Mouse (Mus musculus) erythroblast, embryonic 14.5 days (primary cell): ENCODE results near the gene Grk3. TPM values are rescaled to one million over a fixed set of nuclear protein-coding genes. Genes with fewer than 3 reads are reported as not detected.

Experiments used
- H3K27me3 ChIP-seq: 2 replicates; pipeline ENCODE4 v1.6.1; 2012; ENCODE audit warnings: inconsistent platforms; ENCODE audit not compliant: control insufficient read depth
- H3K36me3 ChIP-seq: 2 replicates; pipeline ENCODE4 v1.6.1; 2012; ENCODE audit warnings: mild to moderate bottlenecking, inconsistent platforms; ENCODE audit not compliant: control insufficient read depth
- H3K4me1 ChIP-seq: 2 replicates; pipeline ENCODE4 v1.6.1; 2012; ENCODE audit warnings: inconsistent platforms; ENCODE audit not compliant: control insufficient read depth
- H3K4me3 ChIP-seq: replicated peaks from 2 replicates; pipeline ENCODE3; 2012; ENCODE audit warnings: moderate library complexity, mild to moderate bottlenecking, inconsistent platforms
- H3K9me3 ChIP-seq: 2 replicates; pipeline ENCODE4 v1.6.1; 2012; ENCODE audit warnings: low read length, inconsistent platforms, mixed read lengths; ENCODE audit not compliant: control insufficient read depth
- GATA1 ChIP-seq: IDR thresholded peaks from 2 replicates; pipeline ENCODE4 v1.6.1; 2012; ENCODE audit warnings: low read length, inconsistent platforms, mixed read lengths
- TAL1 ChIP-seq: IDR thresholded peaks from 3 replicates; pipeline ENCODE4 v1.6.1; 2012; ENCODE audit warnings: low read length, inconsistent platforms, mixed read lengths
- polyA plus RNA-seq: library from polyadenylated mRNA; stranded (reverse); fragments of >175 nt; gene quantifications from 2 replicates; pipeline ENCODE4 v1.2.3, GENCODE M21; 2012

The Grk3 gene
- polyA plus RNA-seq, 1 experiment: under 0.01 TPM

GRCm38 (mm10) chr5:112981931-112982330 lies 33.7 kb downstream of the Grk3 start:
- H3K4me1 ChIP-seq: no peaks in the 10 kb centered on the region
- TF ChIP-seq GATA1 (no peak), TAL1 (no peak)
- no peak overlapping the region for H3K4me3 ChIP-seq
- no peaks in the 10 kb centered on the region; the same call in 1 of the 2 replicates for H3K36me3 ChIP-seq
- H3K27me3 ChIP-seq: no peaks in the 10 kb centered on the region
- peaks cover 5% of the 10 kb centered on the region for H3K9me3 ChIP-seq

- H3K9me3 ChIP-seq: peaks cover 5% of the 10 kb centered on the region
Measured at GRCm38 (mm10) chr5:112979710-112980109, 35.9 kb downstream of the Grk3 start.

GRCm38 (mm10) chr5:112979195-112979594 lies 36.4 kb downstream of the Grk3 start:
- no peak overlapping the region for H3K4me3 ChIP-seq
- TF ChIP-seq GATA1 (no peak), TAL1 (no peak)
- H3K36me3 ChIP-seq: no peaks in the 10 kb centered on the region; the same call in 1 of the 2 replicates
- no peaks in the 10 kb centered on the region for H3K27me3 ChIP-seq
- H3K4me1 ChIP-seq: no peaks in the 10 kb centered on the region
- H3K9me3 ChIP-seq: peaks cover 5% of the 10 kb centered on the region

More at GRCm38 (mm10) chr5:112979710-112980109, 35.9 kb downstream of the Grk3 start:
- TF ChIP-seq GATA1 (no peak), TAL1 (no peak)
- Histone ChIP-seq H3K27me3 (no peaks in the 10 kb centered on the region), H3K4me1 (no peaks in the 10 kb centered on the region), H3K36me3 (no peaks in the 10 kb centered on the region; the same call in 1 of the 2 replicates), H3K4me3 (no peak overlapping the region)

- TF ChIP-seq TAL1 (no peak), GATA1 (no peak)
- Histone ChIP-seq H3K27me3 (no peaks in the 10 kb centered on the region), H3K4me1 (no peaks in the 10 kb centered on the region), H3K36me3 (no peaks in the 10 kb centered on the region; the same call in 1 of the 2 replicates), H3K4me3 (no peak overlapping the region), H3K9me3 (peaks cover 5% of the 10 kb centered on the region)
Measured at GRCm38 (mm10) chr5:112977089-112977488, 38.5 kb downstream of the Grk3 start.

GRCm38 (mm10) chr5:112973596-112973995 lies 42.0 kb downstream of the Grk3 start:
- Histone ChIP-seq H3K27me3 (no peaks in the 10 kb centered on the region), H3K4me1 (no peaks in the 10 kb centered on the region), H3K4me3 (no peak overlapping the region), H3K9me3 (no peaks in the 10 kb centered on the region; the same call in 1 of the 2 replicates), H3K36me3 (no peaks in the 10 kb centered on the region)
- TF ChIP-seq TAL1 (no peak), GATA1 (no peak)

- Histone ChIP-seq H3K27me3 (no peaks in the 10 kb centered on the region), H3K4me3 (no peak overlapping the region), H3K9me3 (no peaks in the 10 kb centered on the region; the same call in 1 of the 2 replicates), H3K36me3 (no peaks in the 10 kb centered on the region), H3K4me1 (no peaks in the 10 kb centered on the region)
- TF ChIP-seq TAL1 (no peak), GATA1 (no peak)
Measured at GRCm38 (mm10) chr5:112972297-112972696, 43.3 kb downstream of the Grk3 start.

GRCm38 (mm10) chr5:112963495-112963894 lies 52.1 kb downstream of the Grk3 start:
- H3K4me3 ChIP-seq: no peak overlapping the region
- no peak for TF ChIP-seq TAL1
- TF ChIP-seq GATA1: no peak
- no peaks in the 10 kb centered on the region for H3K9me3 ChIP-seq
- no peaks in the 10 kb centered on the region for H3K27me3 ChIP-seq
- H3K4me1 ChIP-seq: no peaks in the 10 kb centered on the region
- no peaks in the 10 kb centered on the region for H3K36me3 ChIP-seq

- H3K4me1 ChIP-seq: no peaks in the 10 kb centered on the region
- H3K27me3 ChIP-seq: no peaks in the 10 kb centered on the region
- no peaks in the 10 kb centered on the region for H3K36me3 ChIP-seq
- H3K9me3 ChIP-seq: no peaks in the 10 kb centered on the region
- TF ChIP-seq TAL1 (no peak), GATA1 (no peak)
- no peak overlapping the region for H3K4me3 ChIP-seq
Measured at GRCm38 (mm10) chr5:112962166-112962565, 53.4 kb downstream of the Grk3 start.

GRCm38 (mm10) chr5:112960911-112961310 lies 54.7 kb downstream of the Grk3 start:
- Histone ChIP-seq H3K9me3 (no peaks in the 10 kb centered on the region), H3K27me3 (no peaks in the 10 kb centered on the region), H3K4me1 (no peaks in the 10 kb centered on the region), H3K4me3 (no peak overlapping the region), H3K36me3 (no peaks in the 10 kb centered on the region)
- TF ChIP-seq TAL1 (no peak), GATA1 (no peak)

GRCm38 (mm10) chr5:112958293-112958692 lies 57.3 kb downstream of the Grk3 start:
- no peaks in the 10 kb centered on the region for H3K27me3 ChIP-seq
- H3K4me1 ChIP-seq: no peaks in the 10 kb centered on the region
- no peaks in the 10 kb centered on the region for H3K9me3 ChIP-seq
- TF ChIP-seq TAL1 (no peak), GATA1 (no peak)
- no peak overlapping the region for H3K4me3 ChIP-seq
- H3K36me3 ChIP-seq: no peaks in the 10 kb centered on the region
